29 mouse cellular contexts compared by ENCODE assay signal in genomic region chr11:70906681-70907080, GRCm38 (mm10).
A peak's percentile ranks its signal among the peaks of the same experiment; 100 is the strongest.
DNase-seq lines count a peak whose midpoint lies in the region; ATAC-seq lines count a peak whose summit lies in the region.
"Had no signal": no experiment of that assay in that cellular context is flagged by ENCODE, and none has a peak within 500 bp of the region (broad histone marks: within the 10 kb centered on the region; RNA-seq: fewer than 3 reads in every experiment).

No protein-coding gene starts in this region.

- 0 out of 2 replicates have a peak overlapping the region, but pooled peaks have one; percentile 4 for H3K27ac ChIP-seq in macrophage
- H3K27ac ChIP-seq in liver, embryonic 12.5 days, result no peak overlapping the region
- H3K27ac ChIP-seq: embryonic facial prominence, embryonic 13.5 days; heart, adult 2 months; heart, embryonic 13.5 days; hindbrain, embryonic 14.5 days; kidney, embryonic 15.5 days; liver, embryonic 15.5 days; lung, embryonic 15.5 days; midbrain, embryonic 12.5 days; neural tube, embryonic 12.5 days had no signal

- no peaks in the 10 kb centered on the region for H3K9me3 ChIP-seq in liver, embryonic 12.5 days (replicated peaks)
- H3K9me3 ChIP-seq: embryonic facial prominence, embryonic 13.5 days; G1E; heart, embryonic 13.5 days; kidney, embryonic 15.5 days; liver, embryonic 15.5 days; lung, embryonic 15.5 days; megakaryocyte, embryonic 14.5 days; midbrain, embryonic 12.5 days; neural tube, embryonic 12.5 days had no signal

- no peak overlapping the region for H3K9ac ChIP-seq in liver, embryonic 12.5 days
- H3K9ac ChIP-seq: embryonic facial prominence, embryonic 13.5 days; heart, embryonic 13.5 days; hindbrain, embryonic 14.5 days; kidney, embryonic 15.5 days; liver, embryonic 15.5 days; lung, embryonic 15.5 days; midbrain, embryonic 12.5 days; neural tube, embryonic 12.5 days had no signal

- peaks cover 38% of the 10 kb centered on the region for H3K36me3 ChIP-seq in macrophage (ENCODE audit: inconsistent target)
- peaks cover 66% of the 10 kb centered on the region for H3K36me3 ChIP-seq in liver, embryonic 12.5 days

- peak; percentile 24 to 41 for DNase-seq in left cerebral cortex, adult 18-20 months (ENCODE audit: low spot score in 2 of 2)
- DNase-seq in left cerebral cortex, postnatal 10 days (ENCODE audit: extremely low spot score in 1 of 2, low spot score in 2 of 2), result no peak
- DNase-seq in 3T3-L1 (ENCODE audit: low read depth, low spot score) (peak; percentile 13), A20 (ENCODE audit: low read depth, low spot score) (peak; percentile 17)
- no peak for DNase-seq in adrenal gland, adult 18-20 months (ENCODE audit: low spot score in 2 of 2)
- DNase-seq: adrenal gland, postnatal 14 days; cerebellum, postnatal 10 days; gastrocnemius, postnatal 36 days; heart, adult 2 months; heart, postnatal 10 days; kidney, adult 11 months; kidney, postnatal 25 days; liver; lung, postnatal 36 days had no signal

- peaks cover 12% of the 10 kb centered on the region; the same call in 1 of the 2 replicates for H3K79me2 ChIP-seq in macrophage (ENCODE audit: inconsistent target)

- ATAC-seq in liver, embryonic 12.5 days, result no peak
- ATAC-seq: forebrain, embryonic 16.5 days; Patski had no signal

- no peak overlapping the region for H3K4me2 ChIP-seq in liver, embryonic 12.5 days
- H3K4me2 ChIP-seq: embryonic facial prominence, embryonic 13.5 days; heart, embryonic 13.5 days; hindbrain, embryonic 14.5 days; kidney, embryonic 15.5 days; liver, embryonic 15.5 days; lung, embryonic 15.5 days; midbrain, embryonic 12.5 days; neural tube, embryonic 12.5 days had no signal

- H3K27me3 ChIP-seq in liver, embryonic 12.5 days (replicated peaks), result no peaks in the 10 kb centered on the region
- H3K27me3 ChIP-seq: embryonic facial prominence, embryonic 13.5 days; heart, embryonic 13.5 days; kidney, embryonic 15.5 days; liver, embryonic 15.5 days; lung, embryonic 15.5 days; megakaryocyte, embryonic 14.5 days; midbrain, embryonic 12.5 days; neural tube, embryonic 12.5 days; Patski had no signal

- H3K4me1 ChIP-seq in liver, embryonic 12.5 days, result no peaks in the 10 kb centered on the region
- H3K4me1 ChIP-seq: embryonic facial prominence, embryonic 13.5 days; heart, embryonic 13.5 days; kidney, embryonic 15.5 days; liver, embryonic 15.5 days; lung, embryonic 15.5 days; midbrain, embryonic 12.5 days; neural tube, embryonic 12.5 days had no signal

- H3K4me3 ChIP-seq in macrophage (ENCODE audit: inconsistent target), result no peak overlapping the region
- no peak overlapping the region for H3K4me3 ChIP-seq in liver, embryonic 12.5 days
- H3K4me3 ChIP-seq: embryonic facial prominence, embryonic 13.5 days; heart, adult 2 months; heart, embryonic 13.5 days; kidney, embryonic 15.5 days; liver, embryonic 15.5 days; lung, embryonic 15.5 days; megakaryocyte, embryonic 14.5 days; midbrain, embryonic 12.5 days; myocyte; neural tube, embryonic 12.5 days had no signal

- 54% methylated on average over 3 of the region's 3 CpGs for WGBS in macrophage (ENCODE audit: missing documents)
- WGBS in liver, embryonic 12.5 days (ENCODE audit: insufficient replicate concordance), result 73% methylated on average over 3 of the region's 3 CpGs

- intact Hi-C loops in left cerebral cortex, postnatal 10 days (cut with DNase I), result no loop called here

Comparison
In these comparisons a context has a peak if more than half of its experiments do, and no peak if none do; other contexts are left out.
1. DNase-seq: peak in left cerebral cortex, adult 18-20 months (2 of 2), 3T3-L1 (single experiment) and A20 (single experiment); none in left cerebral cortex, postnatal 10 days (0 of 2) and adrenal gland, adult 18-20 months (0 of 2).